Comparison of ENCODE assay signal across 33 mouse cellular contexts in the genomic region with DNA sequence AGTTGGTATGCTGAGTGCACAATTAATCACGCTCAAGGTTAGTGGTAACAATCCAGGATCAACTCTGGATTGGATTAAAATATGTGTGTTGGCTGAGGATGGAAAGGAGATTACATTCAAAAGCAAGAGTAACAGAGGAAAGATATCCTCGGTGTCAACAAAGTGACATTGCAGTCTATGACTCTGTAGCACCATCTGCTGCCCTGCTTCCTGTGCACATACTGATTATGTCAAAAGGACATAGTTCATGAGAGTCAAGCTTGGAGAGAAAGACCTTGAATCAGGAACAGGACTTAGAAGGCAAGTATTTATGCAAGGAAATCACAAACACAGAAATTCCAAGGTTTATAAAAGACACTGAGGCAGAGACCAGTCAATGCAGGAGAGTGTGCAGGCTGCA. TPM values are rescaled to one million over a fixed set of nuclear protein-coding genes. Genes with fewer than 3 reads are reported as not detected.
A peak's percentile ranks its signal among the peaks of the same experiment; 100 is the strongest.
DNase-seq lines count a peak whose midpoint lies in the region; TF ChIP-seq lines count a peak whose summit lies in the region.
"Had no signal": no experiment of that assay in that cellular context is flagged by ENCODE, and none has a peak within 500 bp of the region (broad histone marks: within the 10 kb centered on the region; RNA-seq: fewer than 3 reads in every experiment).

No protein-coding gene starts in this region.

- H3K9me3 ChIP-seq in CH12.LX (replicated peaks; ENCODE audit: low read length) = no peaks in the 10 kb centered on the region
- H3K9me3 ChIP-seq: embryonic facial prominence, embryonic 15.5 days; G1E; heart, embryonic 10.5 days had no signal

- peak in 1 of 2 experiments; percentile 29; a peak in 2 of 4 replicates for TF ChIP-seq CTCF in CH12.LX (conservative IDR thresholded peaks at IDR 0.05 in 1 of 2, IDR thresholded peaks at IDR 0.05 in 1 of 2; ENCODE audit: low read depth in 2 of 2, low read length in 2 of 2)
- no peak for TF ChIP-seq CTCF in heart, adult 2 months (IDR thresholded peaks at IDR 0.05)

- DNase-seq in adrenal gland, adult (ENCODE audit: inconsistent age in 2 of 2, low spot score in 1 of 2) = peak; percentile 53 to 78
- no peak for DNase-seq in adrenal gland, postnatal 4 days (ENCODE audit: low spot score in 2 of 2)
- DNase-seq in CH12.LX (ENCODE audit: extremely low read depth) = peak; percentile 2
- peak; percentile 47 for DNase-seq in adrenal gland, postnatal 14 days
- no peak for DNase-seq in right cerebral cortex, adult 2 months (ENCODE audit: low spot score in 2 of 2)
- DNase-seq in heart, adult 2 months = no peak
- DNase-seq: cerebellum, adult 11 months; cerebellum, adult 2 months; cerebellum, adult 9-11 months; cerebellum, postnatal 25 days; forebrain, postnatal 0 days; gastrocnemius, postnatal 25 days; heart, adult 18-20 months; heart, postnatal 14 days; heart, postnatal 4 days; kidney, adult 11 months; kidney, adult 9 months had no signal

- H3K9ac ChIP-seq in CH12.LX (ENCODE audit: insufficient read depth, low read depth) = no peak overlapping the region
- no peak overlapping the region for H3K9ac ChIP-seq in heart, adult 2 months (ENCODE audit: low read depth, low read length)
- H3K9ac ChIP-seq: embryonic facial prominence, embryonic 12.5 days; embryonic facial prominence, embryonic 15.5 days; forebrain, postnatal 0 days; heart, embryonic 13.5 days; hindbrain, embryonic 14.5 days had no signal

- in situ Hi-C loops in CH12.LX (cut with MboI; ENCODE audit: low pct_ligation_motif_present, low pct_unique_long_range_greater_than_20kb, low sequenced_read_pairs) = no loop called here

- H3K27me3 ChIP-seq in CH12.LX (replicated peaks) = peaks cover 9% of the 10 kb centered on the region
- no peaks in the 10 kb centered on the region for H3K27me3 ChIP-seq in heart, adult 2 months (ENCODE audit: control insufficient read depth, insufficient read depth, low read length)
- H3K27me3 ChIP-seq: embryonic facial prominence, embryonic 12.5 days; embryonic facial prominence, embryonic 15.5 days; heart, embryonic 13.5 days; Patski had no signal

- no peak overlapping the region for H3K4me2 ChIP-seq in CH12.LX (ENCODE audit: insufficient read depth, low read depth, poor library complexity, severe bottlenecking)
- H3K4me2 ChIP-seq: embryonic facial prominence, embryonic 12.5 days; embryonic facial prominence, embryonic 15.5 days; heart, embryonic 13.5 days; hindbrain, embryonic 14.5 days had no signal

- H3K4me3 ChIP-seq in CH12.LX (replicated peaks in 1 of 3; ENCODE audit: low read depth in 2 of 3, low read length in 2 of 3, poor library complexity in 1 of 3) = no peak overlapping the region
- no peak overlapping the region for H3K4me3 ChIP-seq in heart, adult 2 months
- H3K4me3 ChIP-seq: embryonic facial prominence, embryonic 12.5 days; embryonic facial prominence, embryonic 15.5 days; heart, embryonic 10.5 days; heart, embryonic 13.5 days had no signal

- dilution Hi-C loops in CH12.LX (cut with MboI; ENCODE audit: extremely low pct_ligation_motif_present, extremely low pct_unique_long_range_greater_than_20kb, low sequenced_read_pairs) = no loop called here

- intact Hi-C loops in heart, adult 2 months (cut with DNase I) = no loop called here

- WGBS in heart, adult 2 months = 57% methylated on average over 2 of the region's 2 CpGs

- no peaks in the 10 kb centered on the region for H3K4me1 ChIP-seq in CH12.LX (ENCODE audit: control insufficient read depth in 1 of 2, insufficient read depth in 2 of 2)
- H3K4me1 ChIP-seq in heart, adult 2 months (ENCODE audit: control insufficient read depth, insufficient read depth, low read length) = no peaks in the 10 kb centered on the region
- H3K4me1 ChIP-seq: embryonic facial prominence, embryonic 12.5 days; embryonic facial prominence, embryonic 15.5 days; heart, embryonic 10.5 days; heart, embryonic 13.5 days had no signal

- no peaks in the 10 kb centered on the region for H3K79me2 ChIP-seq in CH12.LX (replicated peaks; ENCODE audit: control insufficient read depth, extremely low read depth, insufficient read depth, poor library complexity, severe bottlenecking)
- no peaks in the 10 kb centered on the region for H3K79me2 ChIP-seq in heart, adult 2 months (replicated peaks; ENCODE audit: control insufficient read depth, insufficient read depth, low read length)

- TF ChIP-seq EP300 in CH12.LX (IDR thresholded peaks at IDR 0.05; ENCODE audit: low read length) = no peak
- TF ChIP-seq EP300 in heart, adult 2 months (IDR thresholded peaks at IDR 0.05; ENCODE audit: insufficient read depth, low read depth, low read length) = no peak

- TF ChIP-seq RAD21 in CH12.LX (IDR thresholded peaks at IDR 0.05; ENCODE audit: low read depth, low read length) = peak; percentile 26

- no peak for TF ChIP-seq POLR2A in CH12.LX (IDR thresholded peaks at IDR 0.05; ENCODE audit: low read depth, low read length)
- TF ChIP-seq POLR2A in heart, adult 2 months (IDR thresholded peaks at IDR 0.05; ENCODE audit: insufficient read depth, low read depth, low read length) = no peak

- H3K36me3 ChIP-seq in CH12.LX (replicated peaks in 1 of 2; ENCODE audit: control insufficient read depth in 1 of 2, insufficient read depth in 1 of 2, low read length in 1 of 2) = no peaks in the 10 kb centered on the region
- H3K36me3 ChIP-seq in heart, adult 2 months (ENCODE audit: control insufficient read depth, insufficient read depth, low read length) = no peaks in the 10 kb centered on the region
- H3K36me3 ChIP-seq: embryonic facial prominence, embryonic 12.5 days; embryonic facial prominence, embryonic 15.5 days; G1E; heart, embryonic 10.5 days; heart, embryonic 13.5 days had no signal

- H3K27ac ChIP-seq in CH12.LX (ENCODE audit: insufficient read depth, low read depth) = no peak overlapping the region
- H3K27ac ChIP-seq in heart, adult 2 months = no peak overlapping the region
- H3K27ac ChIP-seq: embryonic facial prominence, embryonic 12.5 days; embryonic facial prominence, embryonic 15.5 days; heart, embryonic 10.5 days; heart, embryonic 13.5 days; hindbrain, embryonic 14.5 days; hindbrain, postnatal 0 days had no signal

TF ChIP-seq in CH12.LX, 34 proteins besides CTCF, POLR2A, EP300 and RAD21:
- TF ChIP-seq SMC3 (IDR thresholded peaks at IDR 0.05; ENCODE audit: low read depth, low read length) (peak; percentile 25; the same call in 1 of the 2 replicates), USF2 (conservative IDR thresholded peaks at IDR 0.05; ENCODE audit: low read depth, low read length) (no peak)

RNA-seq across cellular contexts. Expression of a gene that starts 20.0 kb away (rescaled TPM):
- total RNA-seq in adrenal gland, postnatal 4 days (2021) = not detected
- not detected in 2 replicates for total RNA-seq in CH12.LX (2012; rRNA removed)
- not detected in 2 replicates for total RNA-seq in CH12.LX (2014; rRNA removed)
- not detected in 2 replicates for polyA plus RNA-seq in CH12.LX (2012; ENCODE audit: insufficient read length, low read depth)
- not detected in 2 replicates for total RNA-seq in adrenal gland, postnatal 14 days (2021)
- total RNA-seq in heart, adult 2 months (2021) = not detected
- polyA plus RNA-seq in heart, adult 2 months (2012; rRNA removed) = not detected in 2 replicates
- total RNA-seq: common myeloid progenitor, adult 5-6 weeks; forebrain, postnatal 0 days; G1E; gastrocnemius, adult 8-10 months; gastrocnemius, postnatal 25 days; heart, adult 18-20 months; heart, postnatal 14 days; heart, postnatal 4 days; hindbrain, postnatal 0 days had no signal
- polyA plus RNA-seq: cerebellum, adult 2 months; embryonic facial prominence, embryonic 12.5 days; embryonic facial prominence, embryonic 15.5 days; forebrain, embryonic 11.5 days; forebrain, embryonic 14.5 days; forebrain, postnatal 0 days; frontal cortex, adult 2 months; G1E; heart, embryonic 10.5 days; heart, embryonic 13.5 days; heart, embryonic 16.5 days; hindbrain, embryonic 11.5 days; hindbrain, embryonic 14.5 days; hindbrain, postnatal 0 days; inflammation-experienced regulatory T-cells, adult 6 months; Patski had no signal

RNA-seq across cellular contexts. Expression of a gene that starts 42.7 kb away (rescaled TPM):
- total RNA-seq in adrenal gland, postnatal 4 days (2021) = not detected
- not detected in 2 replicates for total RNA-seq in CH12.LX (2012; rRNA removed)
- not detected in 2 replicates for total RNA-seq in CH12.LX (2014; rRNA removed)
- not detected in 2 replicates for polyA plus RNA-seq in CH12.LX (2012; ENCODE audit: insufficient read length, low read depth)
- total RNA-seq in adrenal gland, postnatal 14 days (2021) = not detected in 2 replicates
- total RNA-seq in heart, adult 2 months (2021) = not detected
- polyA plus RNA-seq in heart, adult 2 months (2012; rRNA removed) = not detected in 2 replicates
- total RNA-seq: common myeloid progenitor, adult 5-6 weeks; forebrain, postnatal 0 days; G1E; gastrocnemius, adult 8-10 months; gastrocnemius, postnatal 25 days; heart, adult 18-20 months; heart, postnatal 14 days; heart, postnatal 4 days; hindbrain, postnatal 0 days had no signal
- polyA plus RNA-seq: cerebellum, adult 2 months; embryonic facial prominence, embryonic 12.5 days; embryonic facial prominence, embryonic 15.5 days; forebrain, embryonic 11.5 days; forebrain, embryonic 14.5 days; forebrain, postnatal 0 days; frontal cortex, adult 2 months; G1E; heart, embryonic 10.5 days; heart, embryonic 13.5 days; heart, embryonic 16.5 days; hindbrain, embryonic 11.5 days; hindbrain, embryonic 14.5 days; hindbrain, postnatal 0 days; inflammation-experienced regulatory T-cells, adult 6 months; Patski had no signal

Comparison
In these comparisons a context has a peak if more than half of its experiments do, and no peak if none do; other contexts are left out.
1. DNase-seq: peak in adrenal gland, adult (2 of 2), CH12.LX (single experiment) and adrenal gland, postnatal 14 days (single experiment); none in adrenal gland, postnatal 4 days (0 of 2), right cerebral cortex, adult 2 months (0 of 2) and heart, adult 2 months (0 of 2).